In genomic region chr5:112735040-112735439, GRCm38 (mm10) we compare ENCODE assay signal across 24 mouse cellular contexts.
DNase-seq lines count a peak whose midpoint lies in the region; ATAC-seq lines count a peak whose summit lies in the region.
"Had no signal": no experiment of that assay in that cellular context is flagged by ENCODE, and none has a peak within 500 bp of the region (broad histone marks: within the 10 kb centered on the region; RNA-seq: fewer than 3 reads in every experiment).

No protein-coding gene starts in this region.

- H3K27ac ChIP-seq in hindbrain, embryonic 16.5 days (ENCODE audit: low read depth, low read length) = no peak overlapping the region
- H3K27ac ChIP-seq in hindbrain, embryonic 11.5 days (ENCODE audit: low read depth, low read length) = no peak overlapping the region
- H3K27ac ChIP-seq in midbrain, embryonic 12.5 days (replicated peaks) = 0 out of 2 replicates have a peak overlapping the region, but pooled peaks have one; percentile 20
- no peak overlapping the region for H3K27ac ChIP-seq in midbrain, embryonic 14.5 days (replicated peaks; ENCODE audit: low read depth, low read length)
- H3K27ac ChIP-seq: forebrain, embryonic 10.5 days; forebrain, embryonic 13.5 days; heart, adult 2 months; heart, embryonic 10.5 days; heart, embryonic 13.5 days; hindbrain, embryonic 12.5 days had no signal

- peak; percentile 37; the same call in 1 of the 2 replicates for ATAC-seq in hindbrain, embryonic 16.5 days
- ATAC-seq in hindbrain, embryonic 11.5 days (ENCODE audit: low FRiP score) = no peak
- ATAC-seq in midbrain, embryonic 12.5 days (ENCODE audit: low FRiP score, low read depth) = no peak
- no peak for ATAC-seq in midbrain, embryonic 14.5 days (ENCODE audit: low FRiP score, low TSS enrichment)
- ATAC-seq: CD4-positive, CD25-positive, alpha-beta regulatory T cell, adult 4 months; forebrain, embryonic 13.5 days; forebrain, embryonic 16.5 days; intestine, postnatal 0 days had no signal

- DNase-seq in gastrocnemius, adult 18-20 months (ENCODE audit: low spot score) = peak; percentile 36
- DNase-seq in gastrocnemius, postnatal 36 days = no peak
- DNase-seq in hindbrain, embryonic 11.5 days (ENCODE audit: low spot score) = no peak
- no peak for DNase-seq in midbrain, embryonic 14.5 days
- DNase-seq in skeletal muscle tissue, adult 2 months (ENCODE audit: low read depth, low spot score) = peak; percentile 43
- no peak for DNase-seq in thymus, postnatal 14 days
- DNase-seq: adrenal gland, adult 2 months; adrenal gland, postnatal 14 days; cerebellum, adult 18-20 months; cerebellum, adult 9-10 months; gastrocnemius, postnatal 10 days; heart, adult 2 months; heart, postnatal 14 days; heart, postnatal 4 days had no signal

- intact Hi-C loops in gastrocnemius, postnatal 36 days (cut with DNase I) = no loop called here

- H3K36me3 ChIP-seq in hindbrain, embryonic 16.5 days (ENCODE audit: control insufficient read depth, insufficient read depth, low read length) = no peaks in the 10 kb centered on the region
- H3K36me3 ChIP-seq in hindbrain, embryonic 11.5 days (ENCODE audit: control insufficient read depth, insufficient read depth, low read length) = no peaks in the 10 kb centered on the region
- H3K36me3 ChIP-seq in midbrain, embryonic 12.5 days = no peaks in the 10 kb centered on the region
- no peaks in the 10 kb centered on the region for H3K36me3 ChIP-seq in midbrain, embryonic 14.5 days (ENCODE audit: control insufficient read depth, insufficient read depth, low read length)
- H3K36me3 ChIP-seq: forebrain, embryonic 10.5 days; hindbrain, embryonic 12.5 days had no signal

- H3K9ac ChIP-seq in hindbrain, embryonic 16.5 days (ENCODE audit: low read depth, low read length) = no peak overlapping the region
- no peak overlapping the region for H3K9ac ChIP-seq in hindbrain, embryonic 11.5 days (ENCODE audit: low read depth, low read length)
- H3K9ac ChIP-seq in midbrain, embryonic 12.5 days (replicated peaks) = no peak overlapping the region
- no peak overlapping the region for H3K9ac ChIP-seq in midbrain, embryonic 14.5 days (replicated peaks; ENCODE audit: low read length)
- H3K9ac ChIP-seq: forebrain, embryonic 13.5 days; heart, embryonic 13.5 days; hindbrain, embryonic 12.5 days had no signal

- no peak overlapping the region for H3K4me2 ChIP-seq in hindbrain, embryonic 16.5 days (ENCODE audit: low read length)
- H3K4me2 ChIP-seq in hindbrain, embryonic 11.5 days (replicated peaks; ENCODE audit: low read depth, low read length) = no peak overlapping the region
- H3K4me2 ChIP-seq in midbrain, embryonic 12.5 days (replicated peaks) = no peak overlapping the region
- H3K4me2 ChIP-seq in midbrain, embryonic 14.5 days (ENCODE audit: low read length) = no peak overlapping the region
- H3K4me2 ChIP-seq: forebrain, embryonic 13.5 days; heart, embryonic 13.5 days; hindbrain, embryonic 12.5 days had no signal

- WGBS in hindbrain, embryonic 16.5 days = 57% methylated on average over 5 of the region's 5 CpGs
- 83% methylated on average over 5 of the region's 5 CpGs for WGBS in hindbrain, embryonic 11.5 days
- WGBS in midbrain, embryonic 12.5 days = 82% methylated on average over 5 of the region's 5 CpGs
- 72% methylated on average over 5 of the region's 5 CpGs for WGBS in midbrain, embryonic 14.5 days

- H3K4me1 ChIP-seq in hindbrain, embryonic 16.5 days (ENCODE audit: control insufficient read depth, insufficient read depth, low read depth, low read length) = no peaks in the 10 kb centered on the region
- no peaks in the 10 kb centered on the region for H3K4me1 ChIP-seq in hindbrain, embryonic 11.5 days (replicated peaks; ENCODE audit: control insufficient read depth, insufficient read depth, low read length)
- peaks cover 5% of the 10 kb centered on the region for H3K4me1 ChIP-seq in midbrain, embryonic 12.5 days
- no peaks in the 10 kb centered on the region for H3K4me1 ChIP-seq in midbrain, embryonic 14.5 days (ENCODE audit: control insufficient read depth, insufficient read depth, low read length)
- H3K4me1 ChIP-seq: heart, embryonic 10.5 days; heart, embryonic 13.5 days had no signal

- no peaks in the 10 kb centered on the region for H3K27me3 ChIP-seq in hindbrain, embryonic 16.5 days (replicated peaks; ENCODE audit: control insufficient read depth, insufficient read depth, low read length)
- no peaks in the 10 kb centered on the region; the same call in 1 of the 2 replicates for H3K27me3 ChIP-seq in hindbrain, embryonic 11.5 days (ENCODE audit: control insufficient read depth, insufficient read depth, low read length)
- H3K27me3 ChIP-seq in midbrain, embryonic 12.5 days = no peaks in the 10 kb centered on the region
- no peaks in the 10 kb centered on the region for H3K27me3 ChIP-seq in midbrain, embryonic 14.5 days (ENCODE audit: control insufficient read depth, insufficient read depth, low read length)
- H3K27me3 ChIP-seq: forebrain, embryonic 13.5 days; heart, embryonic 13.5 days; hindbrain, embryonic 12.5 days had no signal

- no peaks in the 10 kb centered on the region for H3K9me3 ChIP-seq in hindbrain, embryonic 16.5 days (ENCODE audit: control insufficient read depth, low read length)
- no peaks in the 10 kb centered on the region for H3K9me3 ChIP-seq in hindbrain, embryonic 11.5 days (ENCODE audit: control insufficient read depth, low read length)
- no peaks in the 10 kb centered on the region for H3K9me3 ChIP-seq in midbrain, embryonic 12.5 days
- no peaks in the 10 kb centered on the region for H3K9me3 ChIP-seq in midbrain, embryonic 14.5 days (ENCODE audit: control insufficient read depth, low read length)
- H3K9me3 ChIP-seq: forebrain, embryonic 10.5 days; forebrain, embryonic 13.5 days; heart, embryonic 10.5 days; hindbrain, embryonic 12.5 days had no signal

- H3K4me3 ChIP-seq in hindbrain, embryonic 16.5 days (ENCODE audit: low read length) = no peak overlapping the region
- no peak overlapping the region for H3K4me3 ChIP-seq in hindbrain, embryonic 11.5 days (ENCODE audit: low read depth, low read length)
- no peak overlapping the region for H3K4me3 ChIP-seq in midbrain, embryonic 12.5 days
- H3K4me3 ChIP-seq in midbrain, embryonic 14.5 days (replicated peaks; ENCODE audit: low read depth, low read length) = no peak overlapping the region
- H3K4me3 ChIP-seq: forebrain, embryonic 10.5 days; forebrain, embryonic 13.5 days; heart, adult 2 months; heart, embryonic 10.5 days; heart, embryonic 13.5 days; hindbrain, embryonic 12.5 days had no signal

Comparison
In these comparisons a context has a peak if more than half of its experiments do, and no peak if none do; other contexts are left out.
1. DNase-seq: peak in gastrocnemius, adult 18-20 months (single experiment) and skeletal muscle tissue, adult 2 months (single experiment); none in gastrocnemius, postnatal 36 days (0 of 2), hindbrain, embryonic 11.5 days (single experiment), midbrain, embryonic 14.5 days (single experiment) and thymus, postnatal 14 days (single experiment).